Mouse (Mus musculus) left cerebral cortex, postnatal 36 days (tissue): ENCODE results near the gene Ssh2. TPM values are rescaled to one million over a fixed set of nuclear protein-coding genes. Genes with fewer than 3 reads are reported as not detected.
"Not testable (repeated sequence)": the region's sequence is repeated elsewhere in the genome, so short reads cannot be mapped to it uniquely, and the experiment has no call there.

Source experiments
- DNase-seq, 2 experiments: peaks; one replicate each; pipeline ENCODE4 v3.0.0; 2021 to 2022; ENCODE audit warnings: low spot score in 2 of 2, mixed read lengths in 1 of 2
- intact Hi-C: fragments of 180-260 bp; cut with DNase I; formaldehyde crosslinking; loops from one replicate; pipeline ENCODE4 v1.15.1; 2025
- total RNA-seq, 2 experiments: library from RNA; stranded (reverse); gene quantifications; 2 replicates each; pipeline ENCODE4 v1.2.3; 2021

Gene Ssh2
- total RNA-seq, 2 experiments from 2014 or later: 27.9 to 41.6 TPM

GRCm38 (mm10) chr11:77384151-77384550 lies 168.1 kb downstream of the Ssh2 start:
- intact Hi-C loops: no loop called here
- DNase-seq: no peak

GRCm38 (mm10) chr11:77385706-77386690 lies 169.9 kb downstream of the Ssh2 start:
- intact Hi-C loops: no loop called here
- DNase-seq: no peak

- intact Hi-C loops: not testable (repeated sequence)
These were observed 172.1 kb downstream of the Ssh2 start for GRCm38 (mm10) chr11:77388197-77388596.

DNA sequence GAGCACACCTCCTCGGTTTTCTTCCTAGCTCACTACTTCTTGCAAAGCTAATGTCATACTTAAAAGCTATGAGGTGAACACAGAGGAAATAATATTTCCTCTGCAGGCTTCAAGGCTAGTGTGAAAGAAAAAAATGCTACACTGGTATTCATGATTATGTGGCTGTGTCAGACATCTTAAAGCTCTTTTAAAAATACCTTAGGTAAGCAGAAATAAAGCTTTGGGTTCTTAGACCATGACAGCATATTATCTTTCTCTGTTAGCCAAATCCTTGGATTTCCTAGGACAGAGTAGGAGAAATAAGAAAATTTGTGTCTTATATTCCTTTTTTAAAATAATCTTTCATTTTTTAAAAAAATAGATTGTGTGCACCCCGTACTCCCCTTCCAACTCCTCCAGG lies 179.5 kb downstream of the Ssh2 start:
- intact Hi-C loops: no loop called here

More at GRCm38 (mm10) chr11:77388197-77388596, 172.1 kb downstream of the Ssh2 start:
- not testable (repeated sequence) for DNase-seq

GRCm38 (mm10) chr11:77402508-77402907 lies 186.4 kb downstream of the Ssh2 start:
- no peak for DNase-seq
- intact Hi-C loops: no loop called here

More for the DNA sequence above, 179.5 kb downstream of the Ssh2 start:
- no peak for DNase-seq

GRCm38 (mm10) chr11:77406329-77406728 lies 190.2 kb downstream of the Ssh2 start:
- no peak for DNase-seq
- intact Hi-C loops: no loop called here

GRCm38 (mm10) chr11:77409879-77410278 lies 193.8 kb downstream of the Ssh2 start:
- intact Hi-C loops: no loop called here
- no peak for DNase-seq

DNA sequence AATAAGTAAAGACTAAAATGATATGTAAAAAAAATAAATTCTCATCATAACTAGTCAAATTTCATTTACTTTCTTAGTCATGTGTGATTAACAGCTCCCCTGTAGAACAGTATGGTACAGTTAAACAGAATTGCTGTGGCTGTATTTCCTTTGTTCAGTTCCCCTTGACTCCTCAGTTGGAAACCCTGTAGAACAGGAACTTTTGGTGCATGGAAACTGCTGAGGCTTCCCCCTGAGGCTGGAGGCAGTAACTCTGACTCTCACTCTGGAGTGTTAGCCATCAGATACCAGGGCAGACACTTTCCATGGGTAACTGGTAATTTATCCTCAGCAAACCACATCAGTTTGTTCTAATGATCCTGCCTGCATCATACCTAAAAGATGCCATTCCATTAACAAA lies 195.2 kb downstream of the Ssh2 start:
- intact Hi-C loops: no loop called here
- no peak for DNase-seq

DNA sequence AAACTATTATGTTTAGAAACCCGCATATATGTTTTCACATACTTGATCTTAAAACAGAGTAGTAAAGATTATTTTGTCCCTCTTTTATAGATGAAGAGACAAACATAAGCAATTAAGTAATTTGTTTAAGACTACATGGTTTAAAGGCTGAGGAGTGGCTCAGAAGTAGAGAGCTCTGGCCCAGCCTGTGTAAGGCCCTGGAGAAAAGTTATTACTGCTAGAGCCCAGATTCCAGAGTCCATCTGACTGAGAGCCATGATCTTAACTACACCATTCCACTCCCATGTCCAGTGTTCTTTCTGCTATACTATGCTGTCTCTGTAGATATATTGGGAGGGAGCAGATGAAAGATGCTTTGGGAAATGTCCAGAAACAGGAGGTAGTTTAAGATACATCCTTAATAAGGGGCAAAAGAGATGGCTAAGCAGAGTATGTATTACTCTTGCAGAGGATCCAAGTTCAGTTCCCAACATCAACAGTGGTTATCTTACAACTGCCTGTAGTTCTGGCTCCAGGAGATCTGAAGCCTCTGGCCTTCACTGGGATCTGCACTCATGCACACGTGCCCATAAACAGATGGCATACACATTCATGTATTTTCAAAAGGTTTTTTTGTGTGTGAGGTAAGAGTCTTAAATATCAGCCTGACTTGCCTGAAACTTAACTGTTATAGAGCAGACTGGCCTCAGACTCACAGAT lies 198.2 kb downstream of the Ssh2 start:
- intact Hi-C loops: no loop called here
- DNase-seq: no peak

DNA sequence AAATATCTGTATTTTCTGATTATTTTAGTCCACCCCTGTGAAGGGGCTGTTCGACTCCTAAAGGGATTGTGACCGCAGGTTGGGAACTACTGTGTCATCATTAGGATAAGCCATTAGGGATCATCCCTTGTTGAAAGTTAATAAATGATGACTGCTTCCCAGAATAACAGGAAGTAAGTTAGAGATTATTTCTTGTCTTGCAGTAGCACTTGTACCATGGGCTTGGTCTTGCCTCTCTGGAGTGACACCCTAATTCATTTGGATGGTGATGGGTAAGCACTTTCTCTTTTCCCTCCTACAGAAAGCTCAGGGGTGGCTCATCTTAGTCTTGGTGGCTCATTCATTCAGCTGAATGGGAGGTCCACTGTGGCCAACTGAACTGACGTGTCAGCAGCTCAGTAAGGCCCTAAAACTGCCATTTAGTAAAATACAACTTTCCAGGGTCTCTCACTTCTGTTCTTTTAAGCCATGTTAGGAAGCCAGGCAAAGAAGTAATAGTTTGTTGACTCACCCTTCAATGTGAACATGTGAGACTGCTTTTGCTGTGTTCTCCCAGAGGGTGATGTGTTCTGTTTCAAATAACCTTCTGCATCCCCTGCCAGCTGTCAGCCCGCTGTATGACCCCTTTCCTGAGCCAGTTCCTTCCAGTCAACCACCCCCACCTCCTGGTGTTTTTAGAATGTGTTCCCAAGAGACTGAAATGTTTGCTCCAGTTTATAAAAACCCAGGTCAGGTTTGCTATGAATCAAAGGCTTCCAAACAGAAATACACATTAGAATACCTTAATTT lies 200.3 kb downstream of the Ssh2 start:
- no peak for DNase-seq
- intact Hi-C loops: no loop called here

GRCm38 (mm10) chr11:77418021-77418420 lies 201.9 kb downstream of the Ssh2 start:
- no peak for DNase-seq
- intact Hi-C loops: no loop called here

DNA sequence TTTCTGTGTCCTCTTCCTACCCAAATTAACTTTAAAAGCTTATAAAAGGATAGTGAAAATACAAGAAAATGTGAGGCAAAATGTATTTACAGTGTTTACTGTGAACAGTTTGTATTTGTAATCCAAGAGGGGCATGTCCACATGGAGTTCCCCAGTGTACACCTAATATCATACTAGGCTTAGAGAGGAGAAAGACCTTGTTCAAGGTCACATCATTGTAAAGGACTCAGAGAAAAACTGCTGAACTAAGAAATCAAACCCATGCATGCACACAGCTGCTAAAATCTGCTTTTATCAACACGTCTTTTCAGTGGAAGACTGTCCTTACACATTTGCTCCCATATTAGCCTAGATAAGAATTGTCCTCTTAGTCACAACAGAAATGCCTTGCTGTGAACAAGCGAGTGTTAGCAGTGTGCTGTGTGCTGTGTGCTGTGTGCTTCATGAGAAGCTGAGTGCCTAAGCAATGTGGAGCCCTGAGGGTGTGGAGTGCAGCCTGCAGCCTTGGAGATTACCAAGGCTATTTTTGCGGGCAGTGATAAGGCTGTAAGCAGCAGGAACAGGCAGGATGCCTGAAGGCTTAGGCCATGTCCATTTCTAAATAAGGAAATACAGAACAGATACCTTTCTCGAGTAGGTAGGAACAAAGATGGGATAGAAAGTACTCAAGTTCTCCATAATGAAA lies 207.2 kb downstream of the Ssh2 start:
- intact Hi-C loops: no loop called here
- no peak for DNase-seq

DNA sequence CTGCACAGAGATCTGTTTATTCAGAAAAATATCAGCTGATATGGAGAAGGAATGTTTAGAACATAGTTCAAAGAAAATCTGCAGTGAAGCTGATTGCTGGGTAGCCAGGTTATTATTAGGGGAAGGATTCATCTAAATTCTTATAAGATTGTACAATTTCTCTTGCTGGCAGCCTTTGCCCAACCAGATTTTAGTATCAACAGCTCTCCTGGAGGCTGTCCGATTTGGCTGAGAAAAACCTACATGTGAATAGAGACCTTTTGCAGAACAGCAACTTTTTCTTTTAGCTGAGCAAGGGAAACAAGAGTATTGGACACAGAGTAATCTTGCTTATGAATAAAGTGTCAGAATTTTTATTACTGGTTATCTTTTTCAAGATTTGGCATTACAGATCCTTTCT lies 212.4 kb downstream of the Ssh2 start:
- no peak for DNase-seq
- intact Hi-C loops: no loop called here

DNA sequence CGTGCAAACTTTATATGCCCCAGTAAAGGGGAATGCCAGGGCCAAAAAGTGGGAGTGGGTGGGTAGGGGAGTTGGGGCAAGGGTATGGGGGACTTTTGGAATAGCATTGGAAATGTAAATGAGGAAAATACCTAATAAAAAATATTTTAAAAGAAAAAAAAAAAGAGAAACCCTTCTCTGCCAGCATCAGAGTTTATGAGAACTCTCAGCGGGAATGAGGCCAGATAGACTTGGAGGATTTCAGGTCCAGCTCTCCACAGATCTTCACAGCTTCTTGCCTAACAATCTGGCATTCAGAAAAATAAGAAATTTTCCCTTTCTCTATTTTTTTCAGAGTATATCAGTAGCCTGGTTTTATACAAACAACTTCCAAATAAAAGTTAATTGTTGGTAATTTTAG lies 220.9 kb downstream of the Ssh2 start:
- intact Hi-C loops: no loop called here
- no peak for DNase-seq

GRCm38 (mm10) chr11:77440081-77440480 lies 224.0 kb downstream of the Ssh2 start:
- DNase-seq: no peak
- intact Hi-C loops: loop anchor here (10.0 kb wide), 1 partner anchor 225 kb away; the partner anchor contains the start of gene Ssh2

GRCm38 (mm10) chr11:77441020-77441419 lies 224.9 kb downstream of the Ssh2 start:
- intact Hi-C loops: loop anchor here (10.0 kb wide), 1 partner anchor 226 kb away; the partner anchor contains the start of gene Ssh2
- DNase-seq: no peak

DNA sequence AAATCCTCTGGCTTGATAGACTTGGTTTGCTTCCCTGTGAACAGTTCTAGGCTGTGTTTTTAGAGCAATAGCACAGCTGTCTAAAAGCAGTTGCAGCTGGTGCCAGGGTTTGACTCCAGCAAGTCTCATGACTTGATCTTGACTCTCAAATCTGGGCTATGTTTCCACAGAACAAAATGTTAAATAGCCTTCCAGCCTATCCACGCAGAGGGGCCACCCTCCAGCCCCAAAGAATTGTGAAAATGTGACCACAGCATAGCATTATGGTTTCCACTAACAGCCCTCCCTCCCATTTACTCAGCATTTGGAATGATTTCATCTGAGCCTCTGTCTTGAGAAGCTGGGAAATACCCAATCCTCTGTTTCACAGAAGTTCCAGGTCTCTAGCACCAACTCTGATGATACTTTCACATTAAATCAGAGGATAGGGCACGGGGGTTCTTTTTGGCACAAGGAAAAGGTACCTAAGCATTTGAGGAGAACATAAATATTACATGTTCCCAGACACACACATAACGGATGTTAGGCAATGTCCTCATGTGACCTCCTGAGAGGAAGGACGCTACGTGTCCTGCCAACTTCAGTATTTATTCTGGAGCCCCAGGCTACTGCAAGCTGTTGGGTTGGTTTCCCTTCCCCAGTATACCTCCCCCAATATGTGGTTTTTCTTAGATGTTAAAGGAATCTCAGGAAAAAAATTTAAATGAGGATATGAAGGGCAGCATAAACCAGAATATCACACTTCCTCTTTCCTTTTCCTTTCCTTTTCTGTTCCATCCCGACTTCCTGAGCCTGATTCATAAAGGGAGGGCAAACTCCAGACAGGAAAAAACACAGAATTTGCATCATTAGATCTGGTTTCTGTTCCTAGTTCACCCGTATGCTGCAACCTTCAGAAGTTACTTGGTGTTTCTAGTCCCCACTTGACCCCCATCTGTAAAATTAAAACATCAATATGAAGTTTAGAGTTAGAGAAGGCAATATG lies 226.4 kb downstream of the Ssh2 start:
- DNase-seq: no peak
- intact Hi-C loops: loop anchor here (10.0 kb wide), 1 partner anchor 228 kb away; the partner anchor contains the start of gene Ssh2

DNA sequence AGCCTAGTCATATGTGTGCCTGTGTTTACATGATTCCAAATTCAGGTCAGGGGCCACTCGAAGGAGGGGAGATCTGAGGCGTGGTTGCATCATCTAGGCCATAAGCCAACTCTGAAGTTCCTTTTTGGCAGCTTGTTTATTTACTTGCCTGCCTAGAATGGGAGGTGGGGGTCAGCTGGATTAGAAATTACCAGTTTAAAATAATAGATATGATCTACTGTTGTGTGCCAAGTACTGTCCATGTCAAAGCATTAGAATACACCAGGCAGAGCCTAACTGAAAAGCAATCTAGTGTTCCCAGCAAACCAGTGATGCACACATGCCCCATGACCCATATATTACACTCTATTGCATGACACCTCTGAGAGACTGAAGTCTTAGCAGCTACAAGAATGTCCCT lies 228.9 kb downstream of the Ssh2 start:
- intact Hi-C loops: loop anchor here (5.0 to 10.0 kb wide), 2 partner anchors 128 to 230 kb away; partner anchors contain the start of gene Ssh2
- DNase-seq: no peak
